Mouse (Mus musculus): ENCODE data around the gene Prnp.

Prnp gene

GRCm38 (mm10) chr2:131948916-131949639, 39.4 kb downstream of the Prnp start:
- DNase-seq (ENCODE audit: low read depth, low spot score): no peak

- no peak for DNase-seq (ENCODE audit: low read depth, low spot score)
Observed at GRCm38 (mm10) chr2:131949767-131950597, 40.3 kb downstream of the Prnp start.

- DNase-seq (ENCODE audit: low read depth, low spot score): no peak
Observed at GRCm38 (mm10) chr2:131950598-131951095, 40.9 kb downstream of the Prnp start, which contains the start of gene Prnd. Prnd (plus strand) TSS chr2:131950861.

DNA sequence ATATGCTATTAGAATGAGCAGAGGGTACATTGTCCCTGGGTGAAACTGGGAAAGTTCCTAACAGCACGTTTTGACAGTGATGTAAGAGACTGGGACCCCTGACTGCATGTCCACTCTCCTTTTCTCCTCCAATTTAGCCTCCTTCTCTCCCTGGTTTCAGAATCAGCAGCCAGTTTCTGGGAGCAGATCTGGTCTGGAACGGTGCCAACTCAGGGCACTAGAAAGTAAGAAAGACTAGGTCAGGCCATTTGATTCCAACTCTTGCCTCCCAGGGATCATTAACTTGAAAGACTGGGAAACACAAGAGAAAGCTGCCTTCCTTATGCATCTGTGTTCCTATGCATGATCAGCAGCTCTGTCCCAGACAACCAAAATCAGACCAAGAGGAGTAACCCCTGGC, 42.7 kb downstream of the Prnp start:
- no peak for DNase-seq (ENCODE audit: low read depth, low spot score)

DNA sequence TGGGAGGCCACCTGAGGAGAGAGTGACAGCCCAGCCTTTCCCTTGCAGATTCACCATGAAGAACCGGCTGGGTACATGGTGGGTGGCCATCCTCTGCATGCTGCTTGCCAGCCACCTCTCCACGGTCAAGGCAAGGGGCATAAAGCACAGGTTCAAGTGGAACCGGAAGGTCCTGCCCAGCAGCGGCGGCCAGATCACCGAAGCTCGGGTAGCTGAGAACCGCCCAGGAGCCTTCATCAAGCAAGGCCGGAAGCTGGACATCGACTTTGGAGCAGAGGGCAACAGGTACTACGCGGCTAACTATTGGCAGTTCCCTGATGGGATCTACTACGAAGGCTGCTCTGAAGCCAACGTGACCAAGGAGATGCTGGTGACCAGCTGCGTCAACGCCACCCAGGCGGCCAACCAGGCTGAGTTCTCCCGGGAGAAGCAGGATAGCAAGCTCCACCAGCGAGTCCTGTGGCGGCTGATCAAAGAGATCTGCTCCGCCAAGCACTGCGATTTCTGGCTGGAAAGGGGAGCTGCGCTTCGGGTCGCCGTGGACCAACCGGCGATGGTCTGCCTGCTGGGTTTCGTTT, 43.3 kb downstream of the Prnp start:
- no peak for DNase-seq (ENCODE audit: low read depth, low spot score)

- no peak for DNase-seq (ENCODE audit: low read depth, low spot score)
Observed at GRCm38 (mm10) chr2:131953711-131954110, 44.0 kb downstream of the Prnp start.

DNA sequence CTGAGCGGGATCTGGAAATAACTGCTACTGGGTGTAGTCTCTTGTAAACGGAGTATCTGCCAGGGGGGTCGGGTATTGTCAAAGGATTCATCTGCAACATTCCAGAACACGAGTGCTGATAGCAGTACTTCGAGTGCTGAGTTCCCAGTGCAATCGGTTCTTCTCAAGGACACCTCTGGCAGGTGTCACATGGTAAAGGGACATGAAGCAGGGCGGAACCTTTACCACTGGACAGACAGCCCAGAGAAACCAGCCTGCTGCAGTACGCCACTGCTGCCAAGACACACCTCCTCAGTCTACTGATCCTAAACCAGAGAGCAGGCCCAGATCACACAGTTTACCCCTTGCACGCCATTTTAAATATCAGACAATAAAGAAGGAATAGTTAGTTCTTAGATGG, 45.1 kb downstream of the Prnp start:
- no peak for DNase-seq (ENCODE audit: low read depth, low spot score)

DNA sequence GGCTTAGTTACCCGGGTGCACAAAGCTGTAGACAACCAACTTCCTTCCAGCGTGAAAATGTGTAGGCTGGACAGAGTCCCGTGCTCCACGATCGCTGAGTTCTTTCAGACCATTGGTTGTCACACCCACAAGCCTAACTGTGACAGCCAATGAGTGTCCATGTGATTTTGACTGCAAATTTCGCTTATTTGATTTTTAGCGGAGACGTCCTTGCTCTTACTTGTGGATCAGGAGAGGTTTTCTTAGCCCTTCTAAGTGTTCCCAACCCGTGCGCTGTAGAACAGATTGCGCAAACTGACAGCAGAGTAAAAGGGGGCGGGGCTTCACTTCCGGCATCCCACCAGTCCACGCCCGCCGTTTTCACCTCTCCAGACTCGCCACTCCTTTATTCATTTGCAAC, 45.5 kb downstream of the Prnp start:
- no peak for DNase-seq (ENCODE audit: low read depth, low spot score)

- DNase-seq (ENCODE audit: low read depth, low spot score): no peak
Observed at GRCm38 (mm10) chr2:131956336-131957256, 46.9 kb downstream of the Prnp start.

- DNase-seq (ENCODE audit: low read depth, low spot score): no peak
Observed at GRCm38 (mm10) chr2:131957731-131958222, 48.0 kb downstream of the Prnp start.

DNA sequence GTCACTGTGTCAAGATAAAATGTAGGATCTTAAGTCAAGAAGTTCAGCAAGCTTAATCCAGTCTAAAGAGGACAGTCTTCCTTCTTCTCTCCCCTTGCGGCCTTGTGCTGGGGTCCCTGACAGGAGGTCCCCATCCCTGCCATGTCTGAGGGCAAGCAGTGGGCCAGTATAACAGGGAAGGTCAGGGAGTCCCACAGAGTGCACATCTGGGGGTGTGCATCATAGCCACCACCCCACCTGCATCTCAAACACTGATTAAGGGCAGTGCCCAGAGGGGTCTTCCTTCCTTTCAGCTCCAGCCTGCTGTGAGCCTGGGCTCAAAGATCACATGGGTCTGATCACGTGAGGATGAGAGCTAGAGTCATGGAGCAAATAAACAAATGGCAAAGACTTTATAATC, 51.9 kb downstream of the Prnp start:
- no peak for DNase-seq (ENCODE audit: low read depth, low spot score)

GRCm38 (mm10) chr2:131970597-131970996, 60.9 kb downstream of the Prnp start:
- DNase-seq (ENCODE audit: low read depth, low spot score): no peak

- DNase-seq (ENCODE audit: low read depth, low spot score): no peak
Observed at GRCm38 (mm10) chr2:131971098-131971497, 61.4 kb downstream of the Prnp start.

DNA sequence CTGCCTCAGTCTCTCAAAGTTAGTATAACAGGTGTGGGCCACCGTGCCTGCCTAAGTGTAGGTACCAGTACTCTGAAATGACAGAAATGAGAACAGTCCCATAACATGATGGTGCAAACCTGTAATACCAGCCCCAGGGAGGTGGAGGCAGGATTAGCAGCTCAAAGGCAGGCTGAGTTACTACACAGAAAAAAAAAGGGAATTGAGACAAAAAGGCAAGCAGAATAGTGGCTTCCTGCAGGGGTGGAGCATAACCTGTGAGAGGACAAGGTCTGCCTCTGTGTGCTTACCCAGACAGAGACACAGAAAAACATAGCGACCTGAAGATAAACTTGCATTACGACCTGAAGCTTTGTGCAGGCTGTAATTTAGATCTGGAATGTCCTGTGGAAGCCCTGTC, 66.9 kb downstream of the Prnp start:
- DNase-seq (ENCODE audit: low read depth, low spot score): no peak

- no peak for DNase-seq (ENCODE audit: low read depth, low spot score)
Observed at GRCm38 (mm10) chr2:131980866-131981265, 71.1 kb downstream of the Prnp start.

- DNase-seq (ENCODE audit: low read depth, low spot score): peak; percentile 24
Observed at GRCm38 (mm10) chr2:131982546-131983196, 72.9 kb downstream of the Prnp start.

- no peak for DNase-seq (ENCODE audit: low read depth, low spot score)
Observed at GRCm38 (mm10) chr2:131987950-131988349, 78.2 kb downstream of the Prnp start.

Data from WW6 (cell line).